Mouse (Mus musculus): Measurements from ENCODE around the gene Scg2.

DNA sequence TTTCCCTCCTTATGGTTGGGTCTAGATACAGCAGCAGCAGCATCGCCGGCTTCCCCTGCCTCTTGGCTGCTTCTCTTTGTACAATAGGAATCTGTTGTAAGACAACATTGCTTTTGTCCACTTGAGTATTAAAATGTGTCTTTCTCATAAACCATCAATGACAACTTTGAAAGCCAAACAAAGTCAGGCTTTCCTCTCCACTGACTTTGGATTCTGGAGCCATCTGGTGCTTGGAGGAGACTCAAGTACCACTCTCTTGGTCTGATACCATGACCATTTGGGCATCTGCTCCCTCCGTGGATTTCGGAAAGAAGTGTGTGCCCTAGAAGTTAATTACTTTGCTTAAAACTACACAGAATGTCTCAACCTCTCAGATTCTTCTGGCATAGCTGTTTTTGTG, 5.7 kb upstream of the Scg2 start:
- TF ChIP-seq CTCF (IDR thresholded peaks at IDR 0.05; ENCODE audit: low read depth, low read length) (no peak), GATA1 (IDR thresholded peaks at IDR 0.05; ENCODE audit: borderline replicate concordance, low read length) (no peak)
